Mouse (Mus musculus): ENCODE data around the gene Rfx3.

- TF ChIP-seq CTCF (IDR thresholded peaks at IDR 0.05; ENCODE audit: low read depth, low read length), result no peak
- TF ChIP-seq EP300 (IDR thresholded peaks at IDR 0.05; ENCODE audit: insufficient read depth, low read depth, low read length), result no peak
- no peak for TF ChIP-seq POLR2A (IDR thresholded peaks at IDR 0.05; ENCODE audit: insufficient read depth, low read length)
Measured at GRCm38 (mm10) chr19:27838635-27839034, 172.3 kb downstream of the Rfx3 start.

Data from ES-Bruce4 (cell line).